Mouse (Mus musculus) erythroblast, embryonic 14.5 days (primary cell): ENCODE results near the gene St3gal3.

Source experiments
- GATA1 ChIP-seq: IDR thresholded peaks from 2 replicates; pipeline ENCODE4 v1.6.1; 2012; ENCODE audit warnings: low read length, inconsistent platforms, mixed read lengths
- TAL1 ChIP-seq: IDR thresholded peaks from 3 replicates; pipeline ENCODE4 v1.6.1; 2012; ENCODE audit warnings: low read length, inconsistent platforms, mixed read lengths

DNA sequence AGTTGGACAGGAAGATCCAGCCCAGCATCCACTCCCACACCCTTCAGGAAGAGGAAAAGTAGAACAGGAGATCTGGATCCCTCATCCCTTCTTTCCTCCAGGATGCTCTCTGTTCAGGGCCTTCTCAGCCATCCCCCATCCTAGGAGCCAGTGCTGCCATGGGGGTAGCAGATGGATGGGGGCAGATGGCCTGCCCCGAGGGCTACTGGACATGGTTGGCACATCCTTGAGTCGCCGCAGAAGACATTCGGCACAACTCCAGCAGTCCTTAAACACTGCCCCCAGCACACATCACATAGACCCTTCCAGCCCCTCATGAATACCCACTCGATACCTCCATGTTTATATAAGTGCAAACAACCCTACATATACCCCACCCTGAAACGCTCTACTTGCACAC lies 238.7 kb downstream of the St3gal3 start:
- no peak for TF ChIP-seq TAL1
- TF ChIP-seq GATA1: no peak
